Mouse (Mus musculus): Measurements from ENCODE around the gene Cpa1.

Gene Cpa1

GRCm38 (mm10) chr6:30621986-30622389 lies 17.0 kb upstream of the Cpa1 start:
- no peak for DNase-seq (ENCODE audit: low spot score)

GRCm38 (mm10) chr6:30624763-30625162 lies 14.3 kb upstream of the Cpa1 start:
- DNase-seq (ENCODE audit: low spot score) = no peak

- DNase-seq (ENCODE audit: low spot score) = no peak
Measured at GRCm38 (mm10) chr6:30628152-30628551, 10.9 kb upstream of the Cpa1 start.

GRCm38 (mm10) chr6:30629989-30630388 lies 9.0 kb upstream of the Cpa1 start:
- DNase-seq (ENCODE audit: low spot score) = no peak

- no peak for DNase-seq (ENCODE audit: low spot score)
Measured at GRCm38 (mm10) chr6:30635361-30635862, 3.6 kb upstream of the Cpa1 start.

DNA sequence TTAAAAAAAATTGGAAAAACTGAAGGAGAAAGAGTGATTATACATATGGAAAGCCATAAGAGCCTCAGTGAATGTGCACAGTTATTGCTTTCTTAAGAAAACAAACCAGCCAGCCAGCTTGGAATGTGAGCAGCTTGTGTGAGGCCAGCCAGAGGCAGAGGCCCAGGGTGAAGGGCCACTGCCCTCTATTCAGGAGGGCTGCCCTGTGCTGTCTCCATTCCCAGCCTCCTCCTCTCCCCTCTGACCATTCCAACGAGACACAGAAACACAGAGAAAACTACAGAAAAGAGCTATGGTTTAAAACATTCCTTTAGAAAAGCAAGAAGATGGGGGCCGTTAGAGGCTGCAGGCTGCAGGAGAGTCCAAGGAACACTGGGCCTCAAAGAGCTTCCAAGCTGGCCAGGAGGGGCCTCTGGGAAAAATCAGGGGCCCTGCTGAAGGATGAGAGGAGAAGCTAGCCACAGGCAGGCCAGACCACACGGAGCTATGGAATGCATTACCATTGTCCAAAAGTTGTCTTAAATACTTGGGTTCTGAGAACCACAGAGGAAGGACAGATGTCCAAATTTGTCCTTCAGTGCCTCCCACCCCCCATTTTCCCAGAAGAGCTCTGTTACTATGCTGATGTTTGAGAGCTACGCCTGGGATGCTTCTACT lies 2.7 kb upstream of the Cpa1 start:
- DNase-seq (ENCODE audit: low spot score) = no peak

DNA sequence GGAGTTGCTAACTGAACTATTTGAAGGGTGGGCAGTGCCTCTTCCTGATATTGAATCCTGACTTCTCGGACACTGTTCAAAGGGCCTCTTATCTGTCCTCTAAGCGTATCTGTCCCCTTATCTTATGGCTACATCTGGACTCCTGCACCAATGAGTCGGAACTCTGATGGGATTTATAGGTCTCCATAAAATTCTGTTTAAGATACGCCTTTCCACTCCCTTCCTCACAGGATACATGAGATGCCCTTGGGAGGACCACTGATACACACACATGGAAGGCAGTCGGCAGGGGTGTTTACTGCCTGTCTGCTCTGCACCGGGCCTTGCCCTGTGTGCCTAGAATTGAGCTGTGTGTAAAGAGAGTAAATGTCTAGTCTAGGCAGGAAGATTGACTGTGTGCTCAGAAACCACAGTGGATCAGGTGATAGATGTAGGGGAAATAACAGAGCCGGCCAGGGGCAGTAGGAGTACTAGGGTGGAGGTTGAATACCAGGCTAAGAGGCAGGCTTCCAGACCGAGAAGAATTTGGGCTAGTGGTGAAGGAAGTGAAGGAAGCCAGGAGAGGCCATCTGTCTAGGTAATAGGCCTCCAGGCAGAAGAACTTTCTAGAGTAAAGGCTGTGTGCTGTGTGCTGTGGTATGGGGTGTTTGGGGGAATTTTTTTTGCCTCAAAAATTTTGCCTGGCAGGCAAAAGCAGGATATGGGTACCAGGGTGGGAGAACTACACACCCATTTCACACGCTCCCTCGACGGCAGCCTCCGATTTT lies 4.9 kb downstream of the Cpa1 start:
- DNase-seq (ENCODE audit: low spot score) = no peak

DNA sequence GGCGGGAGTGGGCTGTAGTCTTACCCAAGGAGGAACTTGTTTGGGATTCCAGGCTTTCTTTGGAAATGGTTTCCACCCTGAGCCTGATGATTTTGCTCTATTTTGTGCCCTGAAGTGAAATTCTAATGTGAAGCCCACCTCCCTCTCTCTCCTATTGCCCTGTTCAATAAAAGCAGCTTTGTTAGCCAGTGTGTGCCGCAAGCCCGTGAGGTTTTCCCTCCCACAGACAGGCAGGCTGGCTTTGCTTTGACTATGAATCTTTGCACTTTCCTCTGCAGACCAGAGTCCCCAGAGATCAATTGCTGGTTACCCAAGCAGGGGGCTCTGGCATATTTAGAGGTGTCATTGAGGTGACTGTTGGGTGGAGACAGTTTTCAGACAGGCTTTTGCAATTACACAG lies 5.4 kb downstream of the Cpa1 start:
- no peak for DNase-seq (ENCODE audit: low spot score)

GRCm38 (mm10) chr6:30645379-30645778 lies 6.4 kb downstream of the Cpa1 start:
- DNase-seq (ENCODE audit: low spot score) = no peak

DNA sequence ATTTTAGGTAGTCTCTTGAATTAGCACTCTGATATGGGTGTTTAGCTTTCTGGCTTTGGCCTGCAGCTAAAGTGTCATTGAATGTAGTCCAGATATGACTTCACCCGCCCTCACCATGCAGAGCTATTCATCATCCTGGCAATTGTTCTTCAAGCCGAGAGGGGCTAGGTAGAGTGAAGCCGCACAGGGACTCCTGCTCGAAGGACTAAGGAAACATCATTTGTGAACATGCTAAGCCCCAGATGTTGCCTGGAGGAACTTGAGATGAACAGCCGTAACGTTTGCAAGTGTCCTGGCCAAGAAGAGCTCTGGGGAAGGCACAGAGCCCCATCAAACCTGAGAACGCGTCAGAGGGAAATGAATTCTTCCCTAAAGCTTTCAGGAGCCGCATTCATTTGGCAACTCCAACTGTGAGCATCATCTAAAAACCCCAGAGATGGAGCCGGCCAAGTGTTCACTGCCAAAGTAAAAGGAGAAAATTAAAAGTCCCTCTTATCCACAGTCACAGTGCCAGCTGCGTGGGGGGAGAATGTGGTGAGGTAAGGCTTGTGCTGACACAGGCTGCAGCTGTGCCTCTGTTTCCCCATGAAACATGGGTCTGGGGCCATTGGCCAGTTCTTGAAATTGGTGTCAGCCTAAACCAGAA lies 10.8 kb downstream of the Cpa1 start:
- no peak for DNase-seq (ENCODE audit: low spot score)

GRCm38 (mm10) chr6:30652425-30653188 lies 13.6 kb downstream of the Cpa1 start:
- DNase-seq (ENCODE audit: low spot score) = no peak

DNA sequence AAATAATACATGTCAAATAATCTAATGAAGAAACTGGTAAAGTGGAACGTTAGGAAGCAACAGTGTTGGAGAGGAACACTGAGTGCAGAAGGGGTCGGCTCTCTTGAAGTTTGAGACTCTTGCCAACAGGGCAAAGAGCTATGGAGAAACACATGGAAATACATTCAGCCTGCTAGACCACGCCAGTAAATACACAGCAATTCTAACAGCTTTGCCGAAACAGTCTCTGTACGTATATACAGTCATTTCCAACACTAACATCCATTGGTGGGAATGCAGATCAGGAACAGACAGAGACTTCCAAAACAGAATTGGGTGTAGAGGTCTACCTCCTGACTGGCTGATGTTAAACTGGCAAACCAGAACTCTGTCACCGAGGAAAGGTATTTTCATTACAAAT lies 14.5 kb downstream of the Cpa1 start:
- DNase-seq (ENCODE audit: low spot score) = no peak

GRCm38 (mm10) chr6:30654402-30654859 lies 15.4 kb downstream of the Cpa1 start:
- no peak for DNase-seq (ENCODE audit: low spot score)

DNA sequence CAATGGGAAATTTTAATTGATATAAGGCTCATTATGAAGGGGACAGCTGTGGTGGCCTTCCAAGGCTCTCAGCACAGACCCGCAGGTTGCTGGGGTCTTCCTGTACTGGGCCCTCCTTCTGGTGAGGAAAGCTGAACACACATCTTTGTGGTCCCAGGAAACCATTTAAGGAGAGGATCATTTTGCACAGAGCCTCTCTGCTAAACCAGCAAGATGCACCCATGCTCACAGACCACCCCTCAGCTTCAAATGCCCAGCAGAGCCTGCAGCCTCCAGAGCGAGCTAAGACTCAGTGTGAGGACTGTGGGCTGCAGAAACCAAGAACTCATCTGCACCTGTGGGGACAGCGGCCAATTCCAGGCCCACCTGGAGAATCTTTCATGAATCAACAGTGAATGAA lies 15.9 kb downstream of the Cpa1 start:
- DNase-seq (ENCODE audit: low spot score) = no peak

GRCm38 (mm10) chr6:30657279-30657678 lies 18.3 kb downstream of the Cpa1 start:
- no peak for DNase-seq (ENCODE audit: low spot score)

GRCm38 (mm10) chr6:30658619-30659018 lies 19.6 kb downstream of the Cpa1 start:
- DNase-seq (ENCODE audit: low spot score) = no peak

DNA sequence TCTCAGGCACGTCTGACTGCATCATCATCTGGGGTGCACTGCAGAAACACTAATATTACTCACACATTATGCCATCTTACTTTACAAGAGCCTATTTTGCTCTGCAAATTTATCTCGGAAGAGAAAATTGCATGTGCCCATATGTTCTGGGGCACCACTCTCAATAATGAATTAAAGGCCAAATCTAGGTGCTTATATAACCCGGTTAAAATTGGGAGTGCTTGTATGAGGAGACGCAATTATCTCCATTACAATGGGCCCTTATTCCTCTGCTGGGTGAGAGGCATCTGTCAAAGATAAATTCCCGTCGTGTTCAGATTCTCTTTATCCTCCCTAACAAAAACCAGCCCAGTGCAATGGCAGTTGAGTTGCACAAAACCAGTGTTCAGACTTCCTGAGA lies 25.8 kb downstream of the Cpa1 start:
- no peak for DNase-seq (ENCODE audit: low spot score)

GRCm38 (mm10) chr6:30665296-30665695 lies 26.3 kb downstream of the Cpa1 start:
- no peak for DNase-seq (ENCODE audit: low spot score)

DNA sequence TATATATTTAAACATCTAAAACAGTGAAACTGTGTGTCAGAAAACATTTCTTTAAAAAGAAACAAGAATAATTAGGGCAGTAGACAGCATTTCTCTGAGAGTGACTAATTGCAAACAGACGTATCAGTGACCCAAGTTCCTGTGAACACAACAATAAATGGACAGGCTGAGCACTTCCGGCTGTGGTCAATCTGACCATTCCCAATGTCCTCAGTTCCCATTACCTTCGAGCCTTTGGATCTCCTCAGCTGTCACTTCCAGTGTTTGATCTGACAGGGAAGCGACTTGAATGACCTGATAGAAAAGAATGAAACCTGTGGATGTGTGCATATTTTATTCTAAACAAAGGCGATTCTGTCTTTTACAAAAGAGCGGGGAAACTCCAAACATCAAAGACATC lies 27.0 kb downstream of the Cpa1 start:
- DNase-seq (ENCODE audit: low spot score) = no peak

GRCm38 (mm10) chr6:30667585-30667984 lies 28.6 kb downstream of the Cpa1 start:
- no peak for DNase-seq (ENCODE audit: low spot score)

- DNase-seq (ENCODE audit: low spot score) = peak; percentile 41
Measured at GRCm38 (mm10) chr6:30671696-30672095, 32.7 kb downstream of the Cpa1 start.

Data from T-cell, adult 2 months (primary cell).